Comparison of ENCODE assay signal across 8 mouse cellular contexts in genomic region chr17:12195137-12195536, GRCm38 (mm10).
DNase-seq lines count a peak whose midpoint lies in the region; ATAC-seq lines count a peak whose summit lies in the region.

No protein-coding gene starts in this region.

- ATAC-seq in hindbrain, embryonic 14.5 days (ENCODE audit: low FRiP score) = no peak
- no peak for ATAC-seq in granulocyte monocyte progenitor cell, adult 5-6 weeks (replicated peaks; ENCODE audit: poor library complexity, severe bottlenecking)

- DNase-seq in kidney, postnatal 10 days = peak; percentile 34
- DNase-seq in kidney, adult 18-20 months = no peak
- peak; percentile 49 for DNase-seq in embryo, embryonic 10 days (ENCODE audit: low spot score)
- no peak for DNase-seq in hindbrain, embryonic 14.5 days (ENCODE audit: low spot score)
- peak; percentile 69 for DNase-seq in lung, postnatal 36 days
- no peak for DNase-seq in right cerebral cortex, postnatal 14 days
- no peak for DNase-seq in left cerebral cortex, postnatal 4 days

- no peak overlapping the region for H3K9ac ChIP-seq in hindbrain, embryonic 14.5 days

- H3K4me1 ChIP-seq in hindbrain, embryonic 14.5 days (replicated peaks; ENCODE audit: control insufficient read depth, insufficient read depth, low read length) = peaks cover 7% of the 10 kb centered on the region; the same call in 1 of the 2 replicates

- no peaks in the 10 kb centered on the region for H3K9me3 ChIP-seq in hindbrain, embryonic 14.5 days (ENCODE audit: control insufficient read depth, low read length)

- intact Hi-C loops in left cerebral cortex, postnatal 4 days (cut with DNase I) = no loop called here

- WGBS in hindbrain, embryonic 14.5 days = 61% methylated on average over 5 of the region's 5 CpGs

- no peaks in the 10 kb centered on the region for H3K27me3 ChIP-seq in hindbrain, embryonic 14.5 days (ENCODE audit: control insufficient read depth, insufficient read depth, low read length)

- H3K36me3 ChIP-seq in hindbrain, embryonic 14.5 days (replicated peaks; ENCODE audit: control insufficient read depth, insufficient read depth) = no peaks in the 10 kb centered on the region; the same call in 1 of the 2 replicates

- 0 out of 2 replicates have a peak overlapping the region, but pooled peaks have one; percentile 26 for H3K27ac ChIP-seq in hindbrain, embryonic 14.5 days

- H3K4me3 ChIP-seq in hindbrain, embryonic 14.5 days (replicated peaks; ENCODE audit: low read length) = no peak overlapping the region

- H3K4me2 ChIP-seq in hindbrain, embryonic 14.5 days (replicated peaks) = no peak overlapping the region

Comparison
In these comparisons a context has a peak if more than half of its experiments do, and no peak if none do; other contexts are left out.
1. DNase-seq: peak in kidney, postnatal 10 days (single experiment), embryo, embryonic 10 days (single experiment) and lung, postnatal 36 days (single experiment); none in kidney, adult 18-20 months (single experiment), hindbrain, embryonic 14.5 days (single experiment), right cerebral cortex, postnatal 14 days (single experiment) and left cerebral cortex, postnatal 4 days (single experiment).